Mouse (Mus musculus) kidney, postnatal 36 days (tissue): Measurements from ENCODE around the gene Sox30.
A peak's percentile ranks its signal among the peaks of the same experiment; 100 is the strongest.

Source experiments
- DNase-seq, 2 experiments: peaks; one replicate each; pipeline ENCODE4 v3.0.0; 2021 to 2022; ENCODE audit warnings: mixed read lengths in 2 of 2

Gene Sox30

GRCm38 (mm10) chr11:46056770-46057411, 76.8 kb downstream of the Sox30 start:
- DNase-seq = peak in 1 of 2 experiments; percentile 39

GRCm38 (mm10) chr11:46058011-46058410, 77.9 kb downstream of the Sox30 start:
- no peak for DNase-seq

- no peak for DNase-seq
Observed at GRCm38 (mm10) chr11:46058916-46059315, 78.8 kb downstream of the Sox30 start.

DNA sequence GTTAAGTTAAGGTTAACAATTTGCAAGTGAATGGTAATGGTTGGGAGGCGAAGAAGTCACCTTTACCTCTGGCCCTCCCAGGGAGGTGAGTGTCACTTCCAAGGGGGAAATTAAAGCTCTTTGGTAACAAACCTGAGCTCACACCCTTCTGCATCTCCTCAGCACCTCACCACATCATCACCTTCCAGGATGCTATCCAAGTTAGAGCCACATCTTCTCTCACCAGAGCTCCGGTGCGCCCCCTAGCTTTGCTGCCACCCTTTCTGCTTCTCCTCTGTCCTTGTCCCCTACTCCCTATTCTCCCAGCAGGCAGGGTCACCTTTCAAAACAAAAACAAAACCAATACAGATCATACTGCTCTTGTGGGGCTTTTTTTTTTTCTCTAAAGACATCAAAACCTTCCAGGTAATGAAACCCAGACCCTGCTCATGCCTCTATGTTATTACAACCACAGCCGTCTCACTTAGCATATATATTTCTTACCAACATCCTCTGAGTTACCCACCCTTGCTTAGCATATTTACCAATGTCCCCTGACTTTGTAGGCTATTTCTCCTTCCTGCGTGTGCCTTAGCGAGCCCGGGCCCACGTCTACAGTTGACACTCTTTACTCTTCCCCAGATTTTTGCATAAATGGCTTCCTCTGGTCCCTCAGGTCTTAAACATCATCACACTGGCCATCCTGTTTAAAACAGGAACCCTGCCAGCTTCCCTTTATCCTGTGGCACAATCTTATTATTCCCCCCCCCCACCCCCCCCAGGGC, 80.0 kb downstream of the Sox30 start:
- peak in 1 of 2 experiments; percentile 53 for DNase-seq

- DNase-seq = no peak
Observed at GRCm38 (mm10) chr11:46060651-46061020, 80.5 kb downstream of the Sox30 start.

- DNase-seq = no peak
Observed at GRCm38 (mm10) chr11:46061776-46062445, 81.8 kb downstream of the Sox30 start.

- DNase-seq = no peak
Observed at GRCm38 (mm10) chr11:46062569-46062968, 82.5 kb downstream of the Sox30 start.

DNA sequence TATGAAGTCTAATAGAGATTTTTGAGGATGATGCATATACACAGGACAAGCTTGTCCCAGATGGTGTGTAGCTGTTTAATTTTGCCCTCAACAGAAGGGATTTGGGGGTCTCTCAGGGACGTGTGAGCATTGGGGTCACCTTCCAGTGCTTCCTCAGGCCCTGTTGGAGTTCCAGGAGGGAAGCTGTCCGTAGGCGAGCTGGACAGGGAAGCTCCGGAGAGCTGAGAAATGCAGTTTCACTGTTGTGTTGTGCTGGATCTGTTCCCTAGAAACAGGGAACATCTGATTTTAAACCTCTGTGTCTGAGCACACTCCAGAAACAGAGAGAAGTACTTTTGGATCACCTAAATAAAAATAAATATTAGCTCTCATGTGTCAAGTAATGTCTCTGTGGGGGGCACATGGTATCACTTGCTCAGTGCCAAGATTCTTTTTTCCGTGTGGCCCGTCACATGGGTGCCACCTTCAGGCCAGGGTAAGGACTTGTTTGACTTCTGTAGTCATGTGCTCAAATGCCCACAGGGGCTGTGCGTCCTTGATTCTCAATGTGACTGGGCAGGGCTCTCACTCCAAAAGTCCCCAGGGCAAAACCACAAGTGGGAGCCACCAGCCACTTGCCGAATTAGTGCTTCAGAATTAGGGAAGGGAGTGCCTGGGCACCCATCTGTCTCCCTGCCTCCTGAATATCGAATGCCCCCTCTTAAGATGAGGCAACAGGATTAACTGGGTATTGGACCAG, 83.1 kb downstream of the Sox30 start:
- peak in 1 of 2 experiments; percentile 51 for DNase-seq

- DNase-seq = peak; percentile 56 to 70
Observed at GRCm38 (mm10) chr11:46064767-46065166, 84.7 kb downstream of the Sox30 start.

DNA sequence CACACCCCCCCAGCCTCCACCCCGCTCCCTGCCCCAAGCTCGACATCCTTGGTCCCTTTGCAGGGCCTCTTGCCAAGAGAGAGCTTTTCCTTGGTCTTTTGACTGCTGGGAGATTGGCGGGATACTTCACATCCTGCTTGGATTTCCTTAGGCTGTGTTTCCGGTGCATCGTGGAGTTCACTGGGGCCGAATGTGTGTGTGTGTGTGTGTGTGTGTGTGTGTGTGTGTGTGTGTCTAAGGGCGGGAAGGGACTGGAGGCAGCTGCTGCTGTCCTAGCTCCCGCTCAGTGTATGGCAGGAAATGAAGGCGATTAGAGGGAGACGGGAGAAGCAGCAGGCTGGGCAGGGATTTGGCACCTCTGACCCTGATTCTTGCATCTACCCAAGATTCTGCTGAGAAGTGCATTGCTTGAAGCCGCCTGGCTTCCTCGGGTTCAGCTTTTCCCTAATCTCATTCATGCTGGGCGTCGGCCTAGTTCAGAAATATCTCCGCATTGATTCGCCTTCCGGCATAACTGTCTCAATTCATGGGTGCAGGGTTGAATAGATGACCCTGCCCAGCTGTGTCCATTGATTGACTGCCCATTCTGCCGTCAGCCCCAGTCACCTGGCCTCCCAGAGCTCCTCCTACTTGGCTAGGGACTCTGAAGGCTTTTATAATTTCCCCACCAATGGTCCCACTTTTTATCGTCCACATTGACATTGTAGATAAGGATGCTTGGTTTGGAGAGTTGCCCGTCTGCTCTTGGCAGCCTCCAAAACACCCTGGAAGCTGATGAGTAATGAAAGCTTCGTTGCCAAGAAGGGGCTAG, 85.3 kb downstream of the Sox30 start:
- DNase-seq = peak; percentile 79 to 82
